Mouse (Mus musculus) adrenal gland, postnatal 36 days (tissue): ENCODE measurements around the gene Gskip. TPM values are rescaled to one million over a fixed set of nuclear protein-coding genes. Genes with fewer than 3 reads are reported as not detected.

Experiments used
- DNase-seq, 2 experiments: peaks; one replicate each; pipeline ENCODE4 v3.0.0; 2021; ENCODE audit warnings: mixed read lengths in 1 of 2
- long read RNA-seq, 2 experiments: library from polyadenylated mRNA; stranded (forward); transcript quantifications; one replicate each; pipeline ENCODE4 v2.0.0; 2021; ENCODE audit warnings: borderline sequencing depth in 2 of 2
- total RNA-seq, 2 experiments: library from RNA; stranded (reverse); gene quantifications; 2 replicates each; pipeline ENCODE4 v1.2.3; 2021

The Gskip gene
- 10 to 100 TPM; 20.6 to 21.7 TPM for total RNA-seq
- long read RNA-seq, experiment 1, transcript Gskip-201 (3 exons, 2,720 nt): major isoform, 55 of 73 reads
- long read RNA-seq, experiment 1, partial matches to known transcripts: 11 of 73 reads
- long read RNA-seq, experiment 1, other reads (novel, unspliced or antisense): 3 of 73 reads
- long read RNA-seq, experiment 2, transcript Gskip-201 (3 exons, 2,720 nt): major isoform, 12 of 15 reads
- long read RNA-seq, experiment 2, partial matches to known transcripts: 0 of 15 reads
- long read RNA-seq, experiment 2, other reads (novel, unspliced or antisense): 1 of 15 reads

GRCm38 (mm10) chr12:105683933-105684901, at the start of gene Gskip:
Gene Gskip, plus strand, starts transcription at chr12:105684829.
- peak; percentile 35 to 38 for DNase-seq

DNA sequence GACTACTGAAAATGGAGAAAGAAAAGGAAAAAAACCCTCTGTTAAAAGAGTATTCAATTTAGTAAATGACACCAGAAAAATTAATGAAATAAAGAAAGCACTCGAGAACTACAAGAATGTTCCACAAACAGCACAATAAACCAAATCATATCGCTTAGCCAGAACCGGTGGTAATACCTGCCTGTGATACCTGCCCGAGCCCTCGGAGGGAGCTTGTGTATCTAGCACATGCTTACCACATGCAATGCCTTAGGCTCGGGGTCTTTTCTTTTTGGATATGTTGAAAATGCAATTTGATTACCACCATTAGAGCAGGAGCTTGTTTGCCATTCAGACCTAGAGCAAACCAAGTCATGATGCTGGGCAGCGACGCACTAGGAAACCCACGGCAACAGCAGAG, 48.1 kb upstream of the Gskip start:
- no peak for DNase-seq

DNA sequence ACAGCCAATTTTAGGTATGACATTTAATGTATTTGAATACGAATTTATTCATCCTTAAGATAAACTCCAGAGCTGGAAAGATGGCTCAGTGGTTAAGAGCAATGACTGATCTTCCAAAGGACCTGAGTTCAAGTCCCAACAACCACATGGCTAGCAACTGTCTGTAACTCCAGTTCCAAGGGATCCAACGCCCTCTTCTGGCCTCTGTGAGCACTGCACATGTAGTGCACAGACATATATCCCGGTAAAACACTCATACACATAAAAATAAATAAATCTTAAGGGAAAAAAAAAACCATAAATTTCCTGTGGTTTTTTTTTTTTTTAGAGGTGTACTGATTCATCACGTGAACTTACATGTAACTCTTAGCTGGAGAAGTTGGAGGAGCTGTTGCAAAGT, 47.1 kb upstream of the Gskip start:
- DNase-seq: no peak

DNA sequence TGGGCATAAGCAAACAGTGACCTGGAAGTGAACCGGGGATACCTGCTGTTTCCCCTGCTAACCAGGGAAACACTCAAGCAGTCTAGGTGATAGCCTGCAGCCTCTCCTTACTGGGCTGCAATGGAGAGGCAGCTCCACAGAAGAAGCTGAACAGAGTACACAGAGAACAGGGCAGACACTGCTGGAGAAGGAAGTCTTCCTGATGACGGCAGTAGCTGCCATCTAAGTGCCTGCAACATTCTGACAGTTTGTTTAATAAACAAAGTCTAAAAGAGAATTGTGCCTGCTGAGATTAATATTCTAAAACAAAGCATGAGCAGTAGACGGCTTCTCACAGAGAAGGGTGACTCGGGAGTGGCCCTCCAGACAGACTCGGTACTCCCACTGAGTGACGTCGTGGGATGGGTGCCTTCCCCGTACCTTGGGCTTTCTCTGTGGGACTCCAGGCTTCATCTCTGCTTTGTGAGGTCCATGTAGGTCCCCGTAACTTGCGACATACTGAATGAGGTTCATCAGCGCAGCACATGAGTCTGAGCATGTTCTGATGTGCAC, 41.8 kb upstream of the Gskip start:
- DNase-seq: no peak

DNA sequence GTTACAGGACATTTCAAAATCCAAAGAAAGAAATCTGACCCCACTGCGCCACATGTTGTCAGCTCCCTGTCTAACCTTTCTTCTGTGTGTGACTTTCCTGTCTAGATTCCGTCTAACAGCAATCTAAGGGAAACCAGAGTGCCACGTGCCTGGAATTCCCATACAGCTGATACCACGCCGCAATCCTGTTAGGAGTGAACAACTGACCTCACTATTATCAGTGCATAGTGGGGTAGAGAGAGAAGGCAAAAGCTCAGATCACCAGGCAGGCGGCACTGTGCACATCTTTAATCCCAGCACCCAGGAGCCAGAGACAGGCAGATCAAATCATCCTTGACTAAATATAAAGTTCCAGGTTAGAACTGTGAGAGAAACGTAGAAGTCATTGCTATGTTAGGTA, 28.8 kb upstream of the Gskip start:
- DNase-seq: no peak

- DNase-seq: no peak
Observed at GRCm38 (mm10) chr12:105676274-105676673, 8.4 kb upstream of the Gskip start.

DNA sequence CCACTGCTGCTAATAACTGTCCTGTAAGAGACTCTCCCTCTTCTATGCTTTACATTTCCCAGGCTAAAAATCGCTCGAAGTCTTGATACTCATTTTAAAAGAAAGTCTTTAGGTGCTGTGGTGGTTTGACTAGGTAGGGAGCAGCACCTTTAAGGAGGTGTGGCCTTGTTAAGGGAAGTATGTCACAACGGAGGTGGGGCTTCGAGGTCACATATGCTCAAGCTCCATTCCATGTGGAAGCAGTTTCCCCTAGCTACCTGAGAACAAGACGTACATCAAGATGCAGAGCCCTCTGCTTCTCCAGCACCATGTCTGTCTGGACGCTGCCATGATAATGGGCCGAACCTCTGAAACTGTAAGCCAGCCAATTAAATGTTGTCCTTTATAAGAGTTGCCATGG, 6.4 kb upstream of the Gskip start:
- DNase-seq: no peak

DNA sequence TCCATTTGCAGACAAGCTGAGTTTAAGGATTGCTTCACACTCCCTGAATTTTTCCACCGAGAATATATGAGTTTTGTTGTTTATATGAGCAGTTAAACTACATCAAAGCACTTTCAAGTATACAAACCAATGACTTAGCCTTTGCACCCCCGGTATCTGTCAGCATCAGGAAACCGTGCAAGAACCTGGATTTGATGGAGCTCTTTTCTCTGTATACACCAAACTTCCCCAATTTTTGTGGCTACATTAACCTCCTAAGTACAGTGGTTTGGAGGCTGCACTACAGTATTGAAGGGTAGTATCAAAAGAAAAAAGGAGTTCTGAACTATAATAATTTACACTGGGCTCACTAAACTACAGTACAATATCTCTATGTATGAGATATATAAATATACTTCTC, 5.9 kb upstream of the Gskip start:
- no peak for DNase-seq

GRCm38 (mm10) chr12:105685001-105685691, 517 bp downstream of the Gskip start, which contains the start of gene Atg2b:
Gene Atg2b, minus strand, starts transcription at chr12:105685211.
- DNase-seq: peak; percentile 97 to 98

GRCm38 (mm10) chr12:105686791-105687190, 2.2 kb downstream of the Gskip start:
- DNase-seq: no peak

DNA sequence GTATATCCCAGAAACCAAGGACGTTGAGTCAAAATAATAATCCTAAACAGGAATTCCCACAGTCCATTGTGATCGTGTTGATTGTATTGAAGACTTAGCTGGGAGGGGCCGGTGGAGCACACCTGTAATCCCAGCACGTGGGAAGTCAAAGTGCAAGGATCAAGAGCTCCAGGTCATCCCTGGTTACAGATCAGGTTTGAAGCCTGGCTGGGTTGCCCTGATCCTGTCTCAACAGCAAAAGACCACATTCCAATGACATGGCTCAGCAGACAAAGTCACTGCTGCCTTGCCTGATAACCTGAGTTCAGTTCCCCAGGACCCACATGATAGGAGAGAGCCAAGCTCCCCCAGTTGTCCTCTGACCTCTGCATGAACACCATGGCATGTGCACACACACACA, 2.8 kb downstream of the Gskip start:
- no peak for DNase-seq

GRCm38 (mm10) chr12:105688546-105688945, 3.9 kb downstream of the Gskip start:
- no peak for DNase-seq

DNA sequence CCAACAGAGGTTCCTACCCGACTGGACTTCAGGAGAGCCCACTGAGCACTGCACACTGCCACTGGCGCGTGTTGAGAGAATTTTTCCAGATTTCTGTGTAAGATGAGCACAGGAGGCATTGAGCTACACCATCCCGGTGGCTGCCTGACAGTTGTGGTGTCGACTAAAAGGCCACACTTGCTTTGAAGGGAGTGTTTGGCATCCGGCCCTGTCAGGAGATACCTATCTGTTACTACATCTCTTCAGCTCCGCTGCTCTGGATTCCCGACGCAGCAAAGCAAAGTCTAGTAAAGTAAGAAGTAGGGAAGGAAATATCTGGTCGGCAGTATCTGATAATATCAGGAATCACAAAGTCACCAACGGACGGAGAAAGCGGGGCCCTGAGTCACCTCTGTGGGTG, 4.8 kb downstream of the Gskip start:
- DNase-seq: no peak

- peak; percentile 25 to 33 for DNase-seq
Observed at GRCm38 (mm10) chr12:105694021-105694420, 9.4 kb downstream of the Gskip start.

DNA sequence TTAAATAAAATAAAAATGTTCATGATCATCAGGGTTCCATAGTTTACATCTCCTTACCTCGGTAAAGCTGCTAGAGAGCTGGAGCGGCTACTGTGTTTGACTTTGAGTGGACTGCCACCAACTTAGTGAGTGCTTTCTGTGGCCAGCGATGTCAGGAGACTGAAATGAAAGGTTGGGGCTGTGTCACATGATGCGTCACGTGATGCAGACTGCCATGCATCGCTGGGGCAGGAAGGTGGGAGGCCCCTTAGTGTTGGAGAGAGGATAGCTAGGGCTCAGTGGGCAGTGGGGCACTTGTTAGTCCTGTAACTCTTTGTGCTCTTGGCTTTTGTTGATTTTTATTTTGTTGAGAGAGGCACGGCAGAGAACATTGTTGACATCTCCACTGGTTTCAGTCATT, 11.2 kb downstream of the Gskip start:
- no peak for DNase-seq

- DNase-seq: no peak
Observed at GRCm38 (mm10) chr12:105697104-105697780, 12.6 kb downstream of the Gskip start.

GRCm38 (mm10) chr12:105700433-105700832, 15.8 kb downstream of the Gskip start:
- no peak for DNase-seq

DNA sequence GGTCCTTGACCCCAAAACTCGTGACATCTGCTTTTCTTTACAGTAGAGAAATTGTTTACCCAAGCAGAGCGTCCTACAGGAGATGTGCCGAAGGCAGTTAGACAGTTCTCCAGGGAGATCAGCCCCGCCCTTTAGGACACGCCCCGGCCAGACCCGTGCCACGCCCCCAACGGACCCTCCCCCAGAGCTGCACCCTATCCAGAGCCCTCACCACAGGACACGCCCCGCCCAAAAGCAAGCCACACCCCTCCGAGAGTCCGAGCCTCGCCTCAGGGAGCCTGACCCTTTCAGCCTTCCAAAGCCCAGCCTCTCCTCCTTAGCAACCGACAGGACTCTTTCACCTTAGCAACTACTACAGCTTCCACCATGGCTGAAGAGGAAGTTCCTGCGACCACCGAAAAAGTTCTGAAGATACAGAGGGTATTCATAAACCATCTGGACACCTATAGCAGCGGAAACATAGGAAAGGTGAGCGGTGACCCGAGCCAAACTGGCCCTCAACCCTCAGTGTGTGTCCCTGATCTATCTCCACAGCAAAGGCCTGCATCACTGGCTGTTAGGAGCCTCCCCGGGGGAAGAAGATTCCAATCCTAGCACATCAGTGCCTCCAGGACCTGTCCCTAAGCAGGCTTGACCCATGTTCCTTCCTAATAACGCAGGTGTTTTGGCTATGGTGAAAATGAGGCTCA, 21.3 kb downstream of the Gskip start, which contains the start of gene Ak7:
Ak7 (plus strand) TSS at position 178 of the 689 bp plus-strand sequence.
- peak; percentile 84 to 88 for DNase-seq

- peak; percentile 53 to 58 for DNase-seq
Observed at GRCm38 (mm10) chr12:105718616-105719015, 34.0 kb downstream of the Gskip start.

DNA sequence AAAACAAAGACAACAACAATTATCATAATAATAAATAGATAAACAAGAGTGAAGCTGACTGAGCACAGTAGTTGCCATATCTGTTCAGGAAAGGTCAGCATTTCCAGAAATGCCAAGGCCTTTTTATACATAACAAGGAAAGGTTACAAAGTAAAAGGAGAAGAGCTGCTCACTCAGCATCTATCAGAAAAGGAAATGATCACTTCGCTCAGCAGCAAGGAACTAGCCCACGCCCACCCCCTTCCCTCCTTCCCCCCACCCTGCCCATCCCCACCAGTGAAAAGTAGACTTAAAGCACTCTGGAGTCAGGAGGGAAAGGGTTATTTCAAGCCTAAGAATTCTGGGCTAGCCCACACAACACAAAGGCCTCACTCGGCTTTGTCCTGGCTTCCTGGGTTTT, 35.6 kb downstream of the Gskip start:
- no peak for DNase-seq
